Mouse (Mus musculus): ENCODE measurements around the gene Shisa7.
"Not testable (repeated sequence)": the region's sequence is repeated elsewhere in the genome, so short reads cannot be mapped to it uniquely, and the experiment has no call there.

Gene Shisa7

DNA sequence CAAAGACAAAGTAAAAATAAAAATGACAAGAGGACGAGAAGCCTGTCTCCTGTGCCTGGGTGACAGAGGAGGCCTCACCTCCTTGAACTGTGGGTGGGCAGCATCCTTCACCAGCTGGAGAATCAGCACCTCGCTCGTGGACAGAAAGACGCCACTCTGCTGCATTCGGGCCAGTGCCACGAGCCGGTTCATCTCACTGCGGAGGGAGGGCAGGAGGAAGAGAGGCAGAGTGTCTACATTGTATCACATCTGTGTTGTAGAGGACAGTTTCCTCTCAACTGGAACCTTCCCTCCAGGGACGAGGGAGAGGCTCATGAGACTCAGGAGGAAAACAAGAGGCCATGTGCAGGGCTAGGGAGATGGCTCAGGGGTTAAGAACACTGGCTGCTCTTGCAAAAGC, 4.9 kb upstream of the Shisa7 start:
- DNase-seq (ENCODE audit: low spot score in 2 of 2) = no peak

DNA sequence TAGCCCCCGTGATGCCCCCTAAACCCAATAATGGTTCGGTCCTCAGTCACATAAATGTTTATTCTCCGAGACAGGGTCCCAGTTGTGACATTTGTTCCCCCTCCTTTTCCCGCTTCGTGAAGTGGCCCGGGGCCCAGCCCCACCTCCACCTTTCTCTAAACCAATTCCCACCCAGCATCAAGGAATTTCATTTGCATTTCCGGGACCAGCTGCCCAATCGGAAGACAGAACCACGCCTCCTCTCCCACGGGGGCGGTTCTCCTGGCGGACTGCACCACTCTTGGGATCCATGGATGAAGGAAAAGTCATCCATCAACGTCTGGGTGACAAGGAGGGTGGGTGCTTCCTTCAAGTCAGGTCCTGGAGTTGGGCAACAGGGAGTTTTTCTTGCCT, 417 bp upstream of the Shisa7 start:
- DNase-seq (ENCODE audit: low spot score in 2 of 2) = peak in 1 of 2 experiments; percentile 74

DNA sequence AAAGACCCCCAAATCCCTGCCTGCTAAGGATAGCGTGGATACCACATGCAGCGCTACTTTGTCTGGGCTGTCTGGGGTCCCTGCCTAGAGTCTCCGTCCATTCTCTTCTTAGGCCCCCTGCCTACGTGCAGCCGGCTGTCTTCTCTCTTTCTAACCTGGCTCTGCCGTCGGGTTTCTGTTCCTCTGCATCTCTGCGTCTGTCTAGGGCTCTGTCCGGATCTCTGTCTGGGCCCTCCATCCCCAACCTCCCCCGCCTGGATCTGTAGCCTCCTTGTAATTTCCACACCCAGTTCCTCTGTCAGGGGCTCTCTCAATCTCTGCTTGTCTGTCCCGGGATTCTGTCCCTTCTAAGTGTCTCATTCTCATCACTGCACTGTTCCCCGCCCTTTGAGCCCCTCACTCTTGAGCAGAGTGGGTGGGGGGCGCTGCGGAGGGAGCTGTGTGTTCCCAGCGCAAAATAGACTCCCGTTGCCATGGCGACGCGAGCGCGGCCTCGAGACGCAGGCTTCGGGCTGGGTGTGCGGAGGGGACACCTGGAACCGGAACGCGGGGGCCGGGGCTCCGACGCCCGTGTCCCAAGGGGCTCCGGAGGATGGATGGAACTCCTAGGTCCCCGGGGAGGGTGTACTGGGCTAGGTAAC, 772 bp downstream of the Shisa7 start:
- DNase-seq (ENCODE audit: low spot score in 2 of 2) = peak in 1 of 2 experiments; percentile 57

DNA sequence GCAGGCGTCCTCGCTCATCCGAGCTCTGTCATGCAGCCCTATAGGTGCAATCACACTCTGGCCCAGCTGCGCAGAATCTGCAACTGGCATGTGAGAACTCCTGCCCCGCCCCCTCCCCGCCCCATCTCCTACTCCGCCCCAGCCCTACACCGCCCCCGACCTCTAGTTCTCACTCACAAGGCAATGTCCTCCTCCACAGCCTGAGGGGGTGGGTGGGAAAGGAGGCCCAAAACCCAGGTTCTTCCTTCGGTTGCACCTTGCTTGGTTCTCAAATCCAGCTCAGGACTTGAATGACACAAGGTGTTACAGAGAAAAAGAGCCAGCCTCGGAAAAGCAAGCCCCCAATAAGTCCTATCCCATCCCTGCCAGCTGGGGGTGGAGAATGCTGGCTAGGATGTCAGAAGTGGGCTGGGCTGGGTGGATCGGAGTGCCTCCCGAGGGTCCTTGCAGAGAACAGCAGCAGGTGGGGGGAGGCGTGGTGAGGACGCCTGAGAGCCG, 1.8 kb downstream of the Shisa7 start:
- DNase-seq (ENCODE audit: low spot score in 2 of 2) = no peak

DNA sequence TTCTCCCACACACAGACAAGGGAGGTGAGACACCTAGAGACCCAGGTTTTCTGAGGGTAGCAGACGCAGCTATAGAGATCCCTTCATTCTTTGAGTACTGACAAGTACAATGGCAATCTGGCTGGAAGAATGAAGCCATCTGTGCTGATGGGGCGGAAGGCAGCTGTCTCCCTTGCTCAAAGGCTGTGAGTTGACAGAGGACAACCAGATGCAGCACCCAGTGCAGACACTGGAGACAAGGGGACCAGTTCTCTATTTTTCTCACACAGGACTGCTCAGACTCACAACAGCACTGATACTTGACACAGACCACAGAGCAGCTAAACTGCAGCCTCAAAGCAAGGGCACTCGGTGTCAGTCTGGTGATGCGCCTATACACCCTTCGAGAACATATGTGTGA, 2.4 kb downstream of the Shisa7 start:
- DNase-seq (ENCODE audit: low spot score in 2 of 2) = no peak

DNA sequence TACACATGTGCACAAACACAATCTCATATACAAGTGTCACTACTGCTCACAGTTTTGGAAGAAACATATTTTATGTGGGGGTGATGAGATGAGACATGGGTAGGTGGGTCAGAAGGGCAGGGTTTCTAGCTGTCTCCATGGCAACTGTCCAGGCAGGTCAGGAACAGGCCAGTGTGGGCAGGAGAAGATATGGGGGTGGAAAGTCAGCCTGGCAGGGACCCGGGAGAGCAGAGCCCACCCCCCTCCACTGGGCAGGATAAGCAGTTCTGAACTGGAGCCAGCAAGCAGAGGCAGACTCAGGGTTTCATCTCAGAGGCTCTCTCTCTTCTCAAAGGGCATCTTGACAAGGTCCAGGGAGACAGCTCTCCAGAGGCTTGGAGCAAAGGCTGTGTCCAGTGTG, 6.9 kb downstream of the Shisa7 start:
- DNase-seq (ENCODE audit: low spot score in 2 of 2) = no peak

DNA sequence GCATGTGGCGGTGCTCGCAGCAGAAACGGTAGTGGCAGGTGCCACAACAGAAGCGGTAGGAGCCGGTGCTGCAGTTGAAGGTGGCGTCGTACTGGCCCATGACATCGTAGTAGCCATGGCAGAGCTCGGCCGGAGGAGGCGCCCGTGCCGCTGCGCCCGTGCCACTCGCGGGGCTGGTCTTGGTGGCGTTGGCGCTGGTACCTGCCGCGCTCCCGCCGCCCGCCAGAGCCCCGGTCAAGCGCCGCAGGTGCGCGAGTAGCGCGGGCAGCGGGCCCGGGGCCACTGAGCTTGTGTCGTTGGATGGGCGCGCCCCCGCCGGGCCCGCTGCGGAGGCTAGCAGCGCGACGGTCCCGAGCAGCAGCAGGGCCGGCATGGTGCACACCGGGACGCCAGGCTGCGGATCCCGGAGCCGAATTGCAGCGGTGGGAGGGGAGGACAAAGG, 8.1 kb downstream of the Shisa7 start:
- peak in 1 of 2 experiments; percentile 72 for DNase-seq (ENCODE audit: low spot score in 2 of 2)

DNA sequence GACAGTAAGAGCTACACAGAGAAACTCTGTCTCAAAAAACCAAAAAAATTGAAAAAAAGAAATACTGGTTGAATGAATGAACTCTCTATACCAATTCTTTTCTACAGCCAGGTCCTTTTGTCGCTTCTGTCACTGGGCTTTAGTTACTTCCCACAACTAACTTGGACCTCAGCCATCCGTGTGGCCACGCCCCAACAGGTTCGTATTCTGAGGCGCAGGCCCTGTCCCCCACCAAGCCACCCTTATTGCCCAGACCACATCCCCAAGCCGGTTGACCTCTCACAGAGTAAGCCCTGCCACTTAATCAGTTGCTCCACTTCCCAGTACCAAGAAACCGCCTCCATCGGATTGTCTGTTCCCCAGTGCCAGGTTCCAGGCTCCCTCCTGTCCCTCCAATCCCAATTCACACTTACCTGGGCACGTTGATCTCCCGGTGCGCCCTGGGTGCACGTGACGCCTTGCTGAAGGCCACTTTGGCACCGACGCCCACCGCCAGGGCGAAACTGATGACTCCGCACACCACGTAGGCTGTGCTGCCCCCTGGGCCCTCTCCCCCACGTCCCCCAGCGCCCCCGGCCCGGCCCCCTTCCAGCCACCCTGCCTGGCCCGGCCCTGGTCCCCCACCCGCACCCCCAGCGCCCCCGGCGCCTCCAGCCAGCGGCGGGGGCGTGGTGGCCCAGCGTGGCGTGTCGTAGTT, 8.7 kb downstream of the Shisa7 start:
- DNase-seq (ENCODE audit: low spot score in 2 of 2) = no peak

DNA sequence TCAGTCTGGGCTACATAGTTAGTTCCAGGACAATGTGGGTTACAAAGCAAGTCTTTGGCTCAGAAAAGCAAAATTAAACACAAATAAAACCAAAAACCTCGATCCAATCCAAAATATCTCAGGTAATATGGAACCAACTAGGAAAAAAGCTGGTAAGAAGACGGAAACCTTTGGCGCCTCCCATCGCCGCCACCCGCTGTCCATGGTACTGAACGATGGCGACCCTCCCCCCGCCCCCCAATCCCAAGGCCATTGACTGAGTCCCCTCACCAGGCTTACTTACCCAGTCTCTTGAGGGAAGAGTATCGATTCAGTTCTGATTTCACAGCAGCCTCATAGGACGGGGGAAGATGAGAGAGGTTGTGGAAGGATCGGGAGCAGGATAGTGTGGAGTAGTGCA, 14.0 kb downstream of the Shisa7 start:
- no peak for DNase-seq (ENCODE audit: low spot score in 2 of 2)

DNA sequence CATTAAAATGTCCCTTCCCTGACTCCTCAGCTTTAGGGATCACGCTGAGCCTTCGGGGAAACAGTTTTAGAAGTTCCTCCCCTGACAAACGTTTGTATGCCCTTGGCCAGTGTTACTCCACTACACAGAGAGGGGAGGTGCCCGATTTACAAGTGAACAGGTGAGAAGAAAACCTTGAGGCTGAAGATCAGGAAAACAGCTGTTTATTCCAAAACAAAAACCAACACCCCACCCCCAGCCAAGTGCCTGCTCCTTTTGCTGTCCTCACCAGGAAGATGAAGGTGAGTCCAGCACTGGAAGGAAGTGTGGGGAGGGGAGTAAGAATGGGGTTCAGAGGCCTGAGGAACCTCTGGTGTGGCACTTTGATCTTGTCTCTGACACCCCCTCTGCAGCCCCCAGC, 19.1 kb downstream of the Shisa7 start:
- DNase-seq (ENCODE audit: low spot score in 2 of 2) = no peak

DNA sequence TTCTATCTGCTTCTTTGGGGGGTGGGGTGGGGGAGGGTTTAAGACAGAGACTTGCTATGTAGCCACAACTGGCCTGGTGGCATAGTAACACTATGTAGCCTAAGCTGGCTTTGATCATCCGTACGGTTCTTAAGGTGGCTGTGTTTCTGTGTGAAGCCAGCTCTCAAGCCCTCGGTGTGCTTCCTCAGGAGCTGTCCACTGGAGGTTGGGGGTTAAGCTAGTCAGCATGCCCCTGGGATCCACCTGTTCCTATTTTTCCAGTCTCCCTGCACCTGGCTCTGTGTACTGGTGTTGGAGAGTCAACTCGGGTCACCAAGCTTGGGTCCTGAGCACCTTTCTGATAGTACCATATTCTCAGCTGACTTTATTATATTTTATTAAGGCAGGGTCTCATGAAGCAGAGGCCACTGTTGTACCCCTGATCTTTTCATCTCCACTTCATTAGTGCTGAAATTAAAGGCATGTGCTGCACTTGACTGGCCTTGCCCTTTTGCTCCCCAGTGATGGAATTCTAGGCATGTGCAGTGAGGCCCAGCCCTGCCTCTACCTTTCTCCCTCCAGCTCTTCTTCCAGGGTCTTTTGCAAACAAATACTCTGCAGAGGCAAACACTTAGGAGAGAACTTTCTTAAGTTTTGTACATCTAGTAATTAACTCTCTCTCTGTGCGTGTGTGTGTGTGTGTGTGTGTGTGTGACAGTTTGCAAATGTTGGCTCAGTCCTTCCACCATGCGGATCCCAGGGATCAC, 22.2 kb downstream of the Shisa7 start:
- no peak for DNase-seq (ENCODE audit: low spot score in 2 of 2)

DNA sequence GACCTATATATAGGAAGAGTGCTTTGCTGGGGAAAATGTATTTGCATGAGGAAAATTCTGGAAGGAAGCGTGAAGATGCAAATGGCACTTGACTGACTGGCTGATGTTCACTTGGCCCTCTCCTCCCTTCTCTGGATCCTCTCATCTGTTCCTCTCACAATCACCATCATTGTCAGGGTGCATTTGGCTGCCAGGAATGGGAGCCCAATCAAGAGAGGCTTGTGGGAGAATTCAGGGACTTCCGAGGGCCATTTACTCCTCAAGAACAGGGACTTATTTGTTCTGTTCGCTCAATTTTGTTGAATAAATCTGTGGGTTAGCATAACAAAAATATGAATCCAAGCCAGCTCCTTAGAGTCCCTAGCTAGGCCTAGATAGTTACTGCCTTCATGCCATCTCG, 22.8 kb downstream of the Shisa7 start:
- DNase-seq (ENCODE audit: low spot score in 2 of 2) = no peak

DNA sequence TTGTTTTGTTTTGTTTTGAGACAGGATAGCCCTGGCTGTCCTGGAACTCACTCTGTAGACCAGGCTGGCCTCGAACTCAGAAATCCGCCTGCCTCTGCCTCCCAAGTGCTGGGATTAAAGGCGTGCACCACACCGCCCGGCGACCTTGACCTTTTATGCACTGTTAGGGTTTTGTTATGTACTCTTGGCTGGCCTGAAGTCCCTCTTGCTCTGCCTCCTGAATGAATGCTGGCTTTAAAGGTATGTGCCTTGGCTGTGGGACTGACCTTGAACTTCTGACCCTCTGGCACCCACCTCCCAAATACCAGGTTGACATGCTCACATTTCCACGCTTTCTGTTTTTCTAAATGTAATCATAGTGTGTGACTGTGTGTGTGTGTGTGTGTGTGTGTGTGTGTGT, 23.6 kb downstream of the Shisa7 start:
- DNase-seq (ENCODE audit: low spot score in 2 of 2) = not testable (repeated sequence)

DNA sequence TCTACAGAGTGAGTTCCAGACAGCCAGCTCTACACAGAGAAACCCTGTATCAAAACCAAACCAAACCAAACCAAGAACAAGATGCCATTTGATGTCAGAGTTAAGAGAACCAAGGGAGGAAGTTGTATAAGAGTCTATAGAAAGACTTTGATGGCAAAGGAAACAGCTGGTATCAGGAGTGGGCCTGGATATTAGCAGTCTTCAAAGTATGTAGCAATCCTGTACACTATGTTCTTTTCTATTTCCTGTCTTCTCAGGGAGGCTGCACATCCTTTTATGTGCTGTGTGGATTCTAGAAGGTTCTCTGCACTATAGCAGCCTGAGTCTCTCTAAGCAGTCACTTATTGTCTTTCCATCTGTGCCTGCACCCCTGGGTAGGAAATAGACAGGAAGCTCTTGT, 27.9 kb downstream of the Shisa7 start:
- DNase-seq (ENCODE audit: low spot score in 2 of 2) = no peak

DNA sequence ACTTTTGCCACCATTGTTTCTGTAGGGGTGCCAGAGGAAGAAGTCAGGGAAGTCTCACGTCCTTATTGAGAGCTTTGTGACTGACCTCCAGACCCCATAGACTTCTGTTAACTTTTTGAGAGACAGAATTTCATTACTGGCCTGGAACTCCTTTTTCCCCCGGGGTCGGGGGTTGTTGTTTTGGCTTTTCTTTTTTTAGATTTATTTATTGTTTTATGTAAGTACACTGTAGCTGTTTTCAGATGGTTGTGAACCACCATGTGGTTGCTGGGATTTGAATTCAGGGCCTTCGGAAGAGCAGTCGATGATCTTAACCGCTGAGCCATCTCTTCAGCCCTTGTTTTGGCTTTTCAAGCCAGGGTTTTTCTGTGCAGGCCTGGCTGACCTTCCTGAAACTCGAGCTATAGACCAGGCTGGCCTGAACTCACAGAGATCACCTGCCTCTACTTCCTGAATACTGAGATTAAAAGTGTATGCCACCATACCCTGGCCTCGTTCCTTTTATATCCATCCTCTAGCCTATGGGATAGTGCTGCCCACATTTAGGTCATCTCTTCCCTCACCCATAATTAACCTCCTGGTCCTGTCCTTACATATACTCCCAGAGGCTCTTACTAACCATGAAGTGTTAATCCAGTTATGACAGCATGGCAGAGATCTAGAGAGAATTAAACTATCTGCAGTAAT, 31.2 kb downstream of the Shisa7 start:
- DNase-seq (ENCODE audit: low spot score in 2 of 2) = no peak

DNA sequence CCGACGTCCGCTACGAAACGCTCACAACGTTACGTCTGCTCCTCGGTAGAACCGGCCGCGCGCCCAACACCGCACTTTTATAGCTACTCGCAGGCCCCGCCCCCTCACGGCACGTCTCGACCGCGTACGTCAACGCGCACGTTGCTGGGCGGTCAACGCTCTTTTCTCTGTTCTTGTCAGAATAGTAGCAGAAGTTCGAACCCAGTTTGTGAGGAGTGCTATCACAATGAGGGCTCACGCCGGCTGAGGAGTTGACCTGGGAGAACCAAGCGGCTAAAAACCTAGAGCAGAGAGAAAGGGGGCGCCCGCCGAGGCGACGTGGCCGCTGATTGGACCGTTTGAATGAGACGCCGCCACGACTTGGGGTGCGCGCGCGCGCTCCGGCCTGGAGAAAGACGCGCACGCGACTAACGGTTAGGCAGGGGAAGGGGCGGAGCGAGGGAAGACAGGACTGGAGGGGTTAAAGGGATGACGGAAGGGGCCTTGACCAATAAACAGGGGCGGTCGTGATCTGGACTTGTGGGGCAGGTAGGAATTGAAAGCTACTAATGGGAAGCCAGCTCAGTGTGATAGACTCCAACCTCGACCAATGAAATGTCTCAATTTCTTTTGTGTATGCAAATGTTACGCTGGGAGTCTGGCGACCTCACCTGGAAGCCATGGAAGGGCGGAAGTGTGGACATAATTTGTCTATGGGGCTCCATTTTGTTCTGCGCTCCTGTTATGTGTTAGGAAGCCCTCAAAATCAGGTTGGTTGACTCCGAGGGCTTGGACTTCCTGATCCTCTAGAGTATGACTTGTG, 32.0 kb downstream of the Shisa7 start, which contains the start of gene Ube2s:
Gene Ube2s, minus strand, starts transcription at position 288 of the 802 bp plus-strand sequence.
- peak; percentile 93 to 99 for DNase-seq (ENCODE audit: low spot score in 2 of 2)

DNA sequence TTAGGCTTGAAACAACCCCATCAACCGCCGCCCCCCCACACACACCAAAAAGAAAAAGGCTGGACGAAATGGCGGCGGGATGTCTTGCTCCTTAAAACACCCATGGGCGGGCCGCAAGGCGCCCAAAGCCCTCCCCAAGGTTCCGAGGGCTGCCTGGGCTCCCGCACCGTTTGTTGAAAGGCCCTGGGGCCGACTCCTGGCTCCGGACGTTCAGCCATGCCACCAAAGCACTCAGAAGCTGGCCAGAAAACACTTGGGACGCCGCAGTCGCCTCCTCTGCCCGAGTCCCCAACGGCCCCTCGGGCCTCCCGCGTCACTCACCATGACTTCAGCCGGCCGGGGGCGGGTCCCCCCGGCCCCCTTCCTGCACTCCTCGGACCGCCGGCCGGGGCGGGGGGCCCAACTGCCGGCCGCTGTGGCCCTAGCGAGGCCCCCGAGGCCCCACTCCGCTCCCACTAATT, 32.6 kb downstream of the Shisa7 start:
- DNase-seq (ENCODE audit: low spot score in 2 of 2) = peak in 1 of 2 experiments; percentile 31

DNA sequence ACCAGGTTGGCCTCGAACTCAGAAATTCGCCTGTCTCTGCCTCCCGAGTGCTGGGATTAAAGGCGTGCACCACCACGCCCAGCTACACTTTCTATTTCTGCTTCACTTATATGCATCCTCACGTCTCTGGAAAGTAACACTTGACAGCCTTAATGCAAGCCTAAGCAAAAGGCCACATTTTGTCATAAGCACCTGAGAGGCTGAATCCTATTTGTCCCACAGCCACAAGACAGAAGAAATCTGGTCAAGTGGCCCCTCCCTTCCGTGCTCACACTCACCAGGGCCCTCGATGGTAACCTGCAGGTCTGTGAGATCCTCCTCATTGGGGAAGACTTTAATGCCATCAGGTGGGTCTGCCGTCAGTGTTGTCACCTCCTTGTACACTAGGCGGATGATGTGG, 33.4 kb downstream of the Shisa7 start:
- not testable (repeated sequence) for DNase-seq (ENCODE audit: low spot score in 2 of 2)

DNA sequence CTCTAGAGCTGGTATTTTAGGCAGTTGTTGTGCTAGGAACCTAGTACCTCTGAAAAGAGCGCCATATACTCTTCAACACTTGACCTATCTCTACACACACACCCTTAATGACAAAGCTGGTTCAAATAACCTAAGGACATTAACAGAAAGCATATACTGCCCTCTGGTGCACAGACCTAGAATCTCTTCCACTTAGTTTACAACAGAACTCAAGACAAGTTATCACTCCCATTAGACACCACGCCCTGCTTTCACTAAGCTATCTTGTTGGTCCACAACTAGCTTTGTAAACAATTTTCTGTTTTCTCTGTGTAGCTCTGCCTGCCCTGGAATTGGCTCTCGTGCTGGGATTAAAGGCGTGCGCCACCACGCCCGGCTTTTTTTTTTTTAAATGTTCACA, 37.8 kb downstream of the Shisa7 start:
- no peak for DNase-seq (ENCODE audit: low spot score in 2 of 2)

DNA sequence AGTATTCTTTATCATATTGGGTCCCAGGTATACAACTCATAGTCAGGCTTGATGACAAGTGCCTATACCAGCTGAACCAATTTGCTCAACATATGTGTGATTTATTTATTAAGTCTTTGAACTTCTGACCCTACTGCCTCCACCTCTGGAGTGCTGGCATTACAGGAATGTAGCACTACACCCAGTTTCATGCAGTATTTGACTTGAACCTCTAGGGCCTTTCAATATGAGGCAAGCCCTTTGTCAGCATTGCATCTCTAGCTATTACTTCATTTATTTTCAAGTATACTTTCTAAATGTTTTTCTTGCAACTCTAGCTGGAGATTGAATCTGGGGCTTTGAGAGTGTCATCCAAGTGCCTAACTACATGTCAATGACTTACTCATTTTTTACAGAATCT, 42.2 kb downstream of the Shisa7 start:
- DNase-seq (ENCODE audit: low spot score in 2 of 2) = no peak
